ENCODE assay signal across 8 mouse cellular contexts in genomic region chr1:187609853-187610230, GRCm38 (mm10). TPM values are rescaled to one million over a fixed set of nuclear protein-coding genes. Genes with fewer than 3 reads are reported as not detected.
DNase-seq lines count a peak whose midpoint lies in the region; ATAC-seq and TF ChIP-seq lines count a peak whose summit lies in the region.

No protein-coding gene starts in this region.

- H3K27ac ChIP-seq in heart, embryonic 12.5 days (ENCODE audit: poor library complexity, severe bottlenecking) = no peak overlapping the region; the same call in 1 of the 2 replicates
- peak overlapping the region; percentile 56; the same call in 1 of the 2 replicates for H3K27ac ChIP-seq in kidney, embryonic 15.5 days
- no peak overlapping the region for H3K27ac ChIP-seq in midbrain, embryonic 16.5 days (ENCODE audit: low read length)
- H3K27ac ChIP-seq in thymus, adult 2 months (ENCODE audit: control insufficient read depth, insufficient read depth, low read length) = no peak overlapping the region

- no peak for TF ChIP-seq POLR2A in thymus, adult 2 months (IDR thresholded peaks at IDR 0.05; ENCODE audit: control insufficient read depth, extremely low read depth, insufficient read depth, low read length, poor library complexity)

- TF ChIP-seq CTCF in thymus, adult 2 months (IDR thresholded peaks at IDR 0.05; ENCODE audit: borderline replicate concordance, control insufficient read depth, extremely low read depth, insufficient read depth, low read length, poor library complexity) = no peak

- H3K9ac ChIP-seq in heart, embryonic 12.5 days = peak overlapping the region; percentile 76
- peak overlapping the region; percentile 55 for H3K9ac ChIP-seq in kidney, embryonic 15.5 days
- peak overlapping the region; percentile 54; the same call in 1 of the 2 replicates for H3K9ac ChIP-seq in midbrain, embryonic 16.5 days (ENCODE audit: low read depth, low read length)

- WGBS in heart, embryonic 12.5 days = 2% methylated on average over 16 of the region's 16 CpGs
- WGBS in kidney, embryonic 15.5 days = 5% methylated on average over 16 of the region's 16 CpGs
- WGBS in midbrain, embryonic 16.5 days = 2% methylated on average over 16 of the region's 16 CpGs
- 9% methylated on average over 16 of the region's 16 CpGs for WGBS in thymus, adult 2 months

- peaks cover 58% of the 10 kb centered on the region for H3K4me1 ChIP-seq in heart, embryonic 12.5 days (replicated peaks)
- peaks cover 74% of the 10 kb centered on the region for H3K4me1 ChIP-seq in kidney, embryonic 15.5 days
- H3K4me1 ChIP-seq in midbrain, embryonic 16.5 days (ENCODE audit: control insufficient read depth, insufficient read depth, low read length) = peaks cover 36% of the 10 kb centered on the region
- no peaks in the 10 kb centered on the region for H3K4me1 ChIP-seq in thymus, adult 2 months (replicated peaks; ENCODE audit: control insufficient read depth, insufficient read depth, low read length)

- peak; percentile 34 for DNase-seq in ZHBTc4 (ENCODE audit: low read depth, low spot score)
- peak; percentile 9 for DNase-seq in cerebellum, adult 8-10 months
- DNase-seq in yolk sac, embryonic 10.5 days (ENCODE audit: low spot score) = no peak
- no peak for DNase-seq in thymus, adult 2 months

- H3K27me3 ChIP-seq in heart, embryonic 12.5 days (replicated peaks) = peaks cover 28% of the 10 kb centered on the region
- peaks cover 72% of the 10 kb centered on the region for H3K27me3 ChIP-seq in kidney, embryonic 15.5 days
- peaks cover 21% of the 10 kb centered on the region for H3K27me3 ChIP-seq in midbrain, embryonic 16.5 days (ENCODE audit: control insufficient read depth, insufficient read depth, low read depth, low read length)
- peaks cover 14% of the 10 kb centered on the region for H3K27me3 ChIP-seq in thymus, adult 2 months (ENCODE audit: control insufficient read depth, insufficient read depth, low read length)

- peak overlapping the region; percentile 84 for H3K4me2 ChIP-seq in heart, embryonic 12.5 days
- H3K4me2 ChIP-seq in kidney, embryonic 15.5 days = peak overlapping the region; percentile 95
- H3K4me2 ChIP-seq in midbrain, embryonic 16.5 days (ENCODE audit: low read length) = peak overlapping the region; percentile 84

- peak overlapping the region; percentile 57 for H3K4me3 ChIP-seq in heart, embryonic 12.5 days
- peak overlapping the region; percentile 58 for H3K4me3 ChIP-seq in kidney, embryonic 15.5 days (replicated peaks)
- peak overlapping the region; percentile 43 for H3K4me3 ChIP-seq in midbrain, embryonic 16.5 days (ENCODE audit: low read depth, low read length)
- H3K4me3 ChIP-seq in thymus, adult 2 months (ENCODE audit: control insufficient read depth, insufficient read depth, low read length) = no peak overlapping the region

- ATAC-seq in heart, embryonic 12.5 days (ENCODE audit: insufficient number of reproducible peaks, low FRiP score) = no peak
- no peak for ATAC-seq in kidney, embryonic 15.5 days (replicated peaks; ENCODE audit: low FRiP score)
- no peak for ATAC-seq in midbrain, embryonic 16.5 days
- no peak for ATAC-seq in megakaryocyte, adult 5-6 weeks (ENCODE audit: poor library complexity, severe bottlenecking)

- no peaks in the 10 kb centered on the region for H3K36me3 ChIP-seq in heart, embryonic 12.5 days
- H3K36me3 ChIP-seq in kidney, embryonic 15.5 days = no peaks in the 10 kb centered on the region
- no peaks in the 10 kb centered on the region for H3K36me3 ChIP-seq in midbrain, embryonic 16.5 days (ENCODE audit: control insufficient read depth, insufficient read depth, low read length)
- no peaks in the 10 kb centered on the region for H3K36me3 ChIP-seq in thymus, adult 2 months (ENCODE audit: control insufficient read depth, insufficient read depth, low read length)

- H3K9me3 ChIP-seq in heart, embryonic 12.5 days (replicated peaks) = no peaks in the 10 kb centered on the region
- no peaks in the 10 kb centered on the region for H3K9me3 ChIP-seq in kidney, embryonic 15.5 days (replicated peaks)
- H3K9me3 ChIP-seq in midbrain, embryonic 16.5 days (replicated peaks; ENCODE audit: control insufficient read depth, low read length, poor library complexity, severe bottlenecking) = no peaks in the 10 kb centered on the region

RNA-seq across cellular contexts. Expression of gene Esrrg, which starts 1.3 kb away (rescaled TPM):
- 33.3 and 39.3 TPM in 2 replicates for polyA plus RNA-seq in heart, embryonic 12.5 days (2016; fragmentation: Nextera tagmentation; extraction: Ambion mirVana)
- 27.1 and 29.2 TPM in 2 replicates for polyA plus RNA-seq in kidney, embryonic 15.5 days (2015; fragmentation: Nextera tagmentation; extraction: Ambion mirVana)
- polyA plus RNA-seq in midbrain, embryonic 16.5 days (2015; fragmentation: Nextera tagmentation; extraction: Ambion mirVana) = 24.9 and 26.5 TPM in 2 replicates
- total RNA-seq in megakaryocyte, adult 5-6 weeks (2015) = not detected in 2 replicates
- total RNA-seq in megakaryocyte, adult 5-6 weeks (2017) = not detected in 2 replicates
- 0.48 and 1.0 TPM in 2 replicates for polyA plus RNA-seq in thymus, adult 2 months (2012; rRNA removed)

Comparison
In these comparisons a context has a peak if more than half of its experiments do, and no peak if none do; other contexts are left out.
1. DNase-seq: peak in ZHBTc4 (single experiment) and cerebellum, adult 8-10 months (single experiment); none in yolk sac, embryonic 10.5 days (single experiment) and thymus, adult 2 months (single experiment).
2. RNA of gene Esrrg, which starts 1.3 kb away (polyA plus RNA-seq): 33.3 to 39.3 TPM in heart, embryonic 12.5 days, 27.1 to 29.2 TPM in kidney, embryonic 15.5 days and 24.9 to 26.5 TPM in midbrain, embryonic 16.5 days; 0.48 to 1.0 TPM in thymus, adult 2 months; every median in the first group is over 10 times any median in the second.
3. Peak in every context shown above with its lines, with median percentiles within 50 percentile points of each other: H3K4me2 ChIP-seq and H3K9ac ChIP-seq.